Mouse (Mus musculus): Measurements from ENCODE around the gene Rasgef1a. TPM values are rescaled to one million over a fixed set of nuclear protein-coding genes. Genes with fewer than 3 reads are reported as not detected.

Gene Rasgef1a
- 0.02 and 0.05 TPM in 2 replicates for polyA plus RNA-seq (2012; rRNA removed)

GRCm38 (mm10) chr6:118010756-118011615 is at the start of gene Rasgef1a:
Gene Rasgef1a (plus strand): TSS chr6:118011438.
- Histone ChIP-seq H3K36me3 (ENCODE audit: control insufficient read depth, insufficient read depth, low read length) (no peaks in the 10 kb centered on the region), H3K4me3 (ENCODE audit: control insufficient read depth, low read depth, low read length) (no peak within 1 kb of the TSS; the same call in 1 of the 2 replicates), H3K27me3 (ENCODE audit: control insufficient read depth, insufficient read depth, low read length) (no peaks in the 10 kb centered on the region), H3K4me1 (ENCODE audit: control insufficient read depth, insufficient read depth, low read length) (peaks cover 14% of the 10 kb centered on the region), H3K27ac (ENCODE audit: control insufficient read depth, insufficient read depth, low read depth, low read length) (no peak within 1 kb of the TSS)
- TF ChIP-seq POLR2A (IDR thresholded peaks at IDR 0.05; ENCODE audit: control insufficient read depth, low read depth, low read length) = no peak
- no peak for TF ChIP-seq CTCF (IDR thresholded peaks at IDR 0.05; ENCODE audit: control insufficient read depth, insufficient read depth, insufficient replicate concordance, low read depth, low read length)

DNA sequence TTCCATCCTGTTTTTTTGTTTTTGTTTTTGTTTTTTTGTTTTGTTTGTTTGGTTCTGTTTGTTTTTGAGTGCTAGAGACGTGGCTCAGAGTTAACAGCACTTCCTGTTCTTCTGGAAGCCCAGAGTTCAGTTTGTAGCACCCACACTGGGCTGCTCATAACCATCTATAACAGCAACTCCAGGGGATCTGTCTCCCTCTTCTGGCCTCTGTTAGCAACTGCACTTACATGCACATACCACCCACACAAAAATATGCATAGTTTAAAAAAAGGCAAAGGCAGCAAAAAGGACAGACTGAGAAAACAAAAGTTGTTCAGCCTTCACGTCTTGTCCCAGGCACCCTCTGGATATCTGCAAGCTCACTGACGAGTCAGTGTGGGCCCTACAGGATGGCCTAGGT is 48.0 kb upstream of the Rasgef1a start:
- H3K36me3 ChIP-seq (ENCODE audit: control insufficient read depth, insufficient read depth, low read length) = no peaks in the 10 kb centered on the region
- H3K27ac ChIP-seq (ENCODE audit: control insufficient read depth, insufficient read depth, low read depth, low read length) = no peak overlapping the region
- TF ChIP-seq POLR2A (IDR thresholded peaks at IDR 0.05; ENCODE audit: control insufficient read depth, low read depth, low read length) (no peak), CTCF (IDR thresholded peaks at IDR 0.05; ENCODE audit: control insufficient read depth, insufficient read depth, insufficient replicate concordance, low read depth, low read length) (no peak)

GRCm38 (mm10) chr6:117966729-117967128 is 44.5 kb upstream of the Rasgef1a start:
- no peaks in the 10 kb centered on the region for H3K4me1 ChIP-seq (ENCODE audit: control insufficient read depth, insufficient read depth, low read length)
- H3K27me3 ChIP-seq (ENCODE audit: control insufficient read depth, insufficient read depth, low read length) = no peaks in the 10 kb centered on the region
- H3K36me3 ChIP-seq (ENCODE audit: control insufficient read depth, insufficient read depth, low read length) = no peaks in the 10 kb centered on the region
- no peak overlapping the region for H3K4me3 ChIP-seq (ENCODE audit: control insufficient read depth, low read depth, low read length)
- TF ChIP-seq POLR2A (IDR thresholded peaks at IDR 0.05; ENCODE audit: control insufficient read depth, low read depth, low read length) (no peak), CTCF (IDR thresholded peaks at IDR 0.05; ENCODE audit: control insufficient read depth, insufficient read depth, insufficient replicate concordance, low read depth, low read length) (no peak)
- H3K27ac ChIP-seq (ENCODE audit: control insufficient read depth, insufficient read depth, low read depth, low read length) = no peak overlapping the region

More for the DNA sequence above, 48.0 kb upstream of the Rasgef1a start:
- H3K4me3 ChIP-seq (ENCODE audit: control insufficient read depth, low read depth, low read length) = no peak overlapping the region
- H3K27me3 ChIP-seq (ENCODE audit: control insufficient read depth, insufficient read depth, low read length) = no peaks in the 10 kb centered on the region
- no peaks in the 10 kb centered on the region for H3K4me1 ChIP-seq (ENCODE audit: control insufficient read depth, insufficient read depth, low read length)

GRCm38 (mm10) chr6:117987173-117987572 is 24.1 kb upstream of the Rasgef1a start:
- Histone ChIP-seq H3K27ac (ENCODE audit: control insufficient read depth, insufficient read depth, low read depth, low read length) (no peak overlapping the region), H3K4me3 (ENCODE audit: control insufficient read depth, low read depth, low read length) (no peak overlapping the region)
- TF ChIP-seq CTCF (IDR thresholded peaks at IDR 0.05; ENCODE audit: control insufficient read depth, insufficient read depth, insufficient replicate concordance, low read depth, low read length) (no peak), POLR2A (IDR thresholded peaks at IDR 0.05; ENCODE audit: control insufficient read depth, low read depth, low read length) (no peak)

DNA sequence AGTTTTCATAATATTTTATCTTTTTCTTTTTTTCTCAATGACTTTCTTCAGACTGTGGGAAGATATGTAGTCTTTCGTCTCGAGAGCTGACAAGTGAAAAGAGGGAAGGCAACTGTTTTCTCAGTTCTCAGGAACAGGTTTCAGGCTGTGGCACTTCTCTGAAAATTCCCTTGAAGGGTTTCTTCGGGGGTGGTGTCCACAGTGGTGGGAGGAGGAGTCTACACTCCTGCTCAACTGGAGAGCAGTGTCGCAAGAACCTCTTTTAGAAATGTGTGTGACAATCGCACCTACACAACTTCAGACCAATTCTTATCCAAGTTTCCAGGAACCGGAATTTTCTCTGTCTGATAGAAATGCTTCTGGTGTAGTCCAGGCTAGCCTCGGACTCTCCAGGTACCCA is 22.0 kb upstream of the Rasgef1a start:
- TF ChIP-seq CTCF (IDR thresholded peaks at IDR 0.05; ENCODE audit: control insufficient read depth, insufficient read depth, insufficient replicate concordance, low read depth, low read length) = no peak
- TF ChIP-seq POLR2A (IDR thresholded peaks at IDR 0.05; ENCODE audit: control insufficient read depth, low read depth, low read length) = no peak
- Histone ChIP-seq H3K27me3 (ENCODE audit: control insufficient read depth, insufficient read depth, low read length) (no peaks in the 10 kb centered on the region), H3K4me3 (ENCODE audit: control insufficient read depth, low read depth, low read length) (no peak overlapping the region), H3K36me3 (ENCODE audit: control insufficient read depth, insufficient read depth, low read length) (no peaks in the 10 kb centered on the region), H3K27ac (ENCODE audit: control insufficient read depth, insufficient read depth, low read depth, low read length) (no peak overlapping the region), H3K4me1 (ENCODE audit: control insufficient read depth, insufficient read depth, low read length) (no peaks in the 10 kb centered on the region)

More at GRCm38 (mm10) chr6:117987173-117987572, 24.1 kb upstream of the Rasgef1a start:
- Histone ChIP-seq H3K27me3 (ENCODE audit: control insufficient read depth, insufficient read depth, low read length) (no peaks in the 10 kb centered on the region), H3K36me3 (ENCODE audit: control insufficient read depth, insufficient read depth, low read length) (no peaks in the 10 kb centered on the region), H3K4me1 (ENCODE audit: control insufficient read depth, insufficient read depth, low read length) (no peaks in the 10 kb centered on the region)

DNA sequence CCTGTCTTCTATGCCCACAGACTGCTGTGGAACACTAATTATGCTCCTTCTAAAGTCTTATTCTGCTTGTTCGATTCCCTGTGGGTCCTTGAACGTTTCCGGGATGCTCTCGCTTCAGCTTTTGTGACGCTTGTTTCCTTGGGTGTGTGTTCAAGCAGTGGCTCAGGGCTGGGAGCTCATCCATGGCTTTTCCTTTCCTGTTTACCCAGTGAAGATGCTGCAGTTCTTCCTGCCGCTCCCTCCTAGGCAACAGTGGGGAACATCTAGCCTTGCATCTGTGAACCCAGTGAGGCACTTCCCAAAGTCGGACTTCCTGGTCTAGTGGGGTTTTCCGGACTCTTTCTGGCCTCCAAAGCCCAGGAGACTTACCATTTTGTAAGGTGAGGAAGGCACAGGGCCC is 20.6 kb upstream of the Rasgef1a start:
- Histone ChIP-seq H3K27ac (ENCODE audit: control insufficient read depth, insufficient read depth, low read depth, low read length) (no peak overlapping the region), H3K4me3 (ENCODE audit: control insufficient read depth, low read depth, low read length) (no peak overlapping the region), H3K36me3 (ENCODE audit: control insufficient read depth, insufficient read depth, low read length) (no peaks in the 10 kb centered on the region), H3K4me1 (ENCODE audit: control insufficient read depth, insufficient read depth, low read length) (no peaks in the 10 kb centered on the region), H3K27me3 (ENCODE audit: control insufficient read depth, insufficient read depth, low read length) (no peaks in the 10 kb centered on the region)
- no peak for TF ChIP-seq POLR2A (IDR thresholded peaks at IDR 0.05; ENCODE audit: control insufficient read depth, low read depth, low read length)
- TF ChIP-seq CTCF (IDR thresholded peaks at IDR 0.05; ENCODE audit: control insufficient read depth, insufficient read depth, insufficient replicate concordance, low read depth, low read length) = no peak

DNA sequence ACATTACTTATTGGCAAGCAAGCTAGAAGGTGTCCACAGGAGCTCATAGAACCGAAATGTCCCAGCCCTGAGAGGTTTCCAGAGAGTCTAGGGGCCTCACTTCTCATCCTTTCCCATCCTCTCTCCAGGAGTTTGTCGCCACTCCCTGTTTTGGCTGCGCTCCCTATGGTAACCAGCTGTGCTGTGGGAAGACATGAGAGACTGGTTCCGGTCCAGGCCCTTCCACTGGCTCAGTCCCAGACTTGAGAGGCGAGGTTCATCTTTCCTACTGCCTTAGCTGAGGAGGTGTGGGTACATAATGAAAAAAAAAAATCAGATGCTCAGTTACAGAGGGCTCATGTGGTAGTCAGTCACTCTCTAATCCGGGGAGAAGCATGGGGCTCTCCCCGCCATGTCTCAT is 19.9 kb upstream of the Rasgef1a start:
- no peak overlapping the region for H3K27ac ChIP-seq (ENCODE audit: control insufficient read depth, insufficient read depth, low read depth, low read length)
- no peaks in the 10 kb centered on the region for H3K36me3 ChIP-seq (ENCODE audit: control insufficient read depth, insufficient read depth, low read length)
- TF ChIP-seq POLR2A (IDR thresholded peaks at IDR 0.05; ENCODE audit: control insufficient read depth, low read depth, low read length) (no peak), CTCF (IDR thresholded peaks at IDR 0.05; ENCODE audit: control insufficient read depth, insufficient read depth, insufficient replicate concordance, low read depth, low read length) (no peak)
- no peaks in the 10 kb centered on the region for H3K27me3 ChIP-seq (ENCODE audit: control insufficient read depth, insufficient read depth, low read length)
- no peak overlapping the region for H3K4me3 ChIP-seq (ENCODE audit: control insufficient read depth, low read depth, low read length)
- no peaks in the 10 kb centered on the region for H3K4me1 ChIP-seq (ENCODE audit: control insufficient read depth, insufficient read depth, low read length)

Measured in testis, adult 2 months (tissue).